Mouse (Mus musculus) ovary, postnatal 14 days (tissue): ENCODE results near the gene Pigf.

ENCODE experiments used
- DNase-seq: peaks from one replicate; pipeline ENCODE4 v3.0.0; 2022; ENCODE audit warnings: low spot score

Pigf gene

GRCm38 (mm10) chr17:86967536-86968525, 57.4 kb downstream of the Pigf start:
- DNase-seq: no peak

GRCm38 (mm10) chr17:86967048-86967447, 58.2 kb downstream of the Pigf start:
- no peak for DNase-seq

- no peak for DNase-seq
These were observed 59.2 kb downstream of the Pigf start for GRCm38 (mm10) chr17:86966040-86966439.

GRCm38 (mm10) chr17:86965121-86965520, 60.1 kb downstream of the Pigf start:
- no peak for DNase-seq

GRCm38 (mm10) chr17:86964502-86964901, 60.7 kb downstream of the Pigf start:
- peak; percentile 54 for DNase-seq

GRCm38 (mm10) chr17:86964041-86964440, 61.2 kb downstream of the Pigf start:
- DNase-seq: no peak

GRCm38 (mm10) chr17:86963586-86963902, 61.7 kb downstream of the Pigf start:
- DNase-seq: no peak

- peak; percentile 73 for DNase-seq
These were observed 62.2 kb downstream of the Pigf start, which contains the start of gene Rhoq for GRCm38 (mm10) chr17:86962894-86963585. TSS of gene Rhoq (plus strand) at chr17:86963082.

- peak; percentile 74 for DNase-seq
These were observed 62.8 kb downstream of the Pigf start for GRCm38 (mm10) chr17:86962297-86962893.

GRCm38 (mm10) chr17:86961301-86961841, 63.8 kb downstream of the Pigf start:
- DNase-seq: no peak

- DNase-seq: no peak
These were observed 67.2 kb downstream of the Pigf start for GRCm38 (mm10) chr17:86957968-86958367.

- no peak for DNase-seq
These were observed 68.0 kb downstream of the Pigf start for GRCm38 (mm10) chr17:86957239-86957638.

GRCm38 (mm10) chr17:86948801-86949200, 76.4 kb downstream of the Pigf start:
- DNase-seq: no peak

- no peak for DNase-seq
These were observed 77.1 kb downstream of the Pigf start, which contains the start of gene Atp6v1e2 for GRCm38 (mm10) chr17:86947840-86948796. TSS of gene Atp6v1e2 (minus strand) at chr17:86947897.
